Mouse (Mus musculus): Measurements from ENCODE around the gene Flot1. TPM values are rescaled to one million over a fixed set of nuclear protein-coding genes. Genes with fewer than 3 reads are reported as not detected.

The Flot1 gene
- polyA plus RNA-seq, 1 experiment = 29.9 TPM

GRCm38 (mm10) chr17:35782924-35783323 is 40.1 kb upstream of the Flot1 start:
- WGBS = 92% methylated on average over 5 of the region's 5 CpGs
- no peak overlapping the region for H3K27ac ChIP-seq (ENCODE audit: insufficient read depth, low read length)
- no peak for DNase-seq (ENCODE audit: low read depth in 1 of 2, low spot score in 2 of 2)
- H3K36me3 ChIP-seq (ENCODE audit: control insufficient read depth, insufficient read depth, low read length) = no peaks in the 10 kb centered on the region
- TF ChIP-seq POLR2A (IDR thresholded peaks at IDR 0.05; ENCODE audit: low read depth, low read length) (no peak), CTCF (IDR thresholded peaks at IDR 0.05; ENCODE audit: extremely low read depth, insufficient read depth, insufficient read length, insufficient replicate concordance) (no peak)
- no peak overlapping the region for H3K4me3 ChIP-seq (ENCODE audit: extremely low read depth, insufficient read depth, insufficient read length)
- no peaks in the 10 kb centered on the region for H3K27me3 ChIP-seq (ENCODE audit: control insufficient read depth, insufficient read depth, low read length)
- no peaks in the 10 kb centered on the region for H3K4me1 ChIP-seq (ENCODE audit: control insufficient read depth, insufficient read depth, insufficient read length)

GRCm38 (mm10) chr17:35783944-35784343 is 39.1 kb upstream of the Flot1 start:
- H3K4me1 ChIP-seq (ENCODE audit: control insufficient read depth, insufficient read depth, insufficient read length) = no peaks in the 10 kb centered on the region
- H3K27me3 ChIP-seq (ENCODE audit: control insufficient read depth, insufficient read depth, low read length) = no peaks in the 10 kb centered on the region
- no peak overlapping the region for H3K4me3 ChIP-seq (ENCODE audit: extremely low read depth, insufficient read depth, insufficient read length)
- no peak for TF ChIP-seq CTCF (IDR thresholded peaks at IDR 0.05; ENCODE audit: extremely low read depth, insufficient read depth, insufficient read length, insufficient replicate concordance)
- TF ChIP-seq POLR2A (IDR thresholded peaks at IDR 0.05; ENCODE audit: low read depth, low read length) = no peak
- no peak for DNase-seq (ENCODE audit: low read depth in 1 of 2, low spot score in 2 of 2)
- H3K36me3 ChIP-seq (ENCODE audit: control insufficient read depth, insufficient read depth, low read length) = no peaks in the 10 kb centered on the region
- no peak overlapping the region for H3K27ac ChIP-seq (ENCODE audit: insufficient read depth, low read length)
- 82% methylated on average over 6 of the region's 6 CpGs for WGBS

GRCm38 (mm10) chr17:35785140-35785539 is 37.9 kb upstream of the Flot1 start:
- DNase-seq (ENCODE audit: low read depth in 1 of 2, low spot score in 2 of 2) = no peak
- Histone ChIP-seq H3K4me1 (ENCODE audit: control insufficient read depth, insufficient read depth, insufficient read length) (no peaks in the 10 kb centered on the region), H3K4me3 (ENCODE audit: extremely low read depth, insufficient read depth, insufficient read length) (no peak overlapping the region), H3K27ac (ENCODE audit: insufficient read depth, low read length) (no peak overlapping the region), H3K36me3 (ENCODE audit: control insufficient read depth, insufficient read depth, low read length) (no peaks in the 10 kb centered on the region), H3K27me3 (ENCODE audit: control insufficient read depth, insufficient read depth, low read length) (no peaks in the 10 kb centered on the region)
- TF ChIP-seq POLR2A (IDR thresholded peaks at IDR 0.05; ENCODE audit: low read depth, low read length) (no peak), CTCF (IDR thresholded peaks at IDR 0.05; ENCODE audit: extremely low read depth, insufficient read depth, insufficient read length, insufficient replicate concordance) (no peak)
- 80% methylated on average over 4 of the region's 4 CpGs for WGBS

- no peak for DNase-seq (ENCODE audit: low read depth in 1 of 2, low spot score in 2 of 2)
- Histone ChIP-seq H3K4me1 (ENCODE audit: control insufficient read depth, insufficient read depth, insufficient read length) (no peaks in the 10 kb centered on the region), H3K27me3 (ENCODE audit: control insufficient read depth, insufficient read depth, low read length) (no peaks in the 10 kb centered on the region), H3K27ac (ENCODE audit: insufficient read depth, low read length) (no peak overlapping the region), H3K4me3 (ENCODE audit: extremely low read depth, insufficient read depth, insufficient read length) (no peak overlapping the region), H3K36me3 (ENCODE audit: control insufficient read depth, insufficient read depth, low read length) (no peaks in the 10 kb centered on the region)
- TF ChIP-seq POLR2A (IDR thresholded peaks at IDR 0.05; ENCODE audit: low read depth, low read length) = no peak
- no peak for TF ChIP-seq CTCF (IDR thresholded peaks at IDR 0.05; ENCODE audit: extremely low read depth, insufficient read depth, insufficient read length, insufficient replicate concordance)
Observed at GRCm38 (mm10) chr17:35787493-35787892, 35.5 kb upstream of the Flot1 start.

- Histone ChIP-seq H3K27ac (ENCODE audit: insufficient read depth, low read length) (no peak overlapping the region), H3K4me3 (ENCODE audit: extremely low read depth, insufficient read depth, insufficient read length) (no peak overlapping the region), H3K27me3 (ENCODE audit: control insufficient read depth, insufficient read depth, low read length) (no peaks in the 10 kb centered on the region), H3K4me1 (ENCODE audit: control insufficient read depth, insufficient read depth, insufficient read length) (no peaks in the 10 kb centered on the region), H3K36me3 (ENCODE audit: control insufficient read depth, insufficient read depth, low read length) (no peaks in the 10 kb centered on the region)
- TF ChIP-seq POLR2A (IDR thresholded peaks at IDR 0.05; ENCODE audit: low read depth, low read length) = no peak
- TF ChIP-seq CTCF (IDR thresholded peaks at IDR 0.05; ENCODE audit: extremely low read depth, insufficient read depth, insufficient read length, insufficient replicate concordance) = no peak
- no peak for DNase-seq (ENCODE audit: low read depth in 1 of 2, low spot score in 2 of 2)
- WGBS = 39% methylated on average over 3 of the region's 3 CpGs
Observed at GRCm38 (mm10) chr17:35788025-35788424, 35.0 kb upstream of the Flot1 start.

GRCm38 (mm10) chr17:35790933-35791332 is 32.1 kb upstream of the Flot1 start:
- no peak for TF ChIP-seq CTCF (IDR thresholded peaks at IDR 0.05; ENCODE audit: extremely low read depth, insufficient read depth, insufficient read length, insufficient replicate concordance)
- TF ChIP-seq POLR2A (IDR thresholded peaks at IDR 0.05; ENCODE audit: low read depth, low read length) = no peak
- WGBS = 91% methylated on average over 4 of the region's 4 CpGs
- no peaks in the 10 kb centered on the region for H3K36me3 ChIP-seq (ENCODE audit: control insufficient read depth, insufficient read depth, low read length)
- no peak overlapping the region for H3K4me3 ChIP-seq (ENCODE audit: extremely low read depth, insufficient read depth, insufficient read length)
- H3K27me3 ChIP-seq (ENCODE audit: control insufficient read depth, insufficient read depth, low read length) = no peaks in the 10 kb centered on the region
- DNase-seq (ENCODE audit: low read depth in 1 of 2, low spot score in 2 of 2) = no peak
- no peaks in the 10 kb centered on the region for H3K4me1 ChIP-seq (ENCODE audit: control insufficient read depth, insufficient read depth, insufficient read length)
- no peak overlapping the region for H3K27ac ChIP-seq (ENCODE audit: insufficient read depth, low read length)

- no peaks in the 10 kb centered on the region for H3K4me1 ChIP-seq (ENCODE audit: control insufficient read depth, insufficient read depth, insufficient read length)
Observed at GRCm38 (mm10) chr17:35792837-35793236, 30.2 kb upstream of the Flot1 start.

More at GRCm38 (mm10) chr17:35792837-35793236, 30.2 kb upstream of the Flot1 start:
- Histone ChIP-seq H3K27ac (ENCODE audit: insufficient read depth, low read length) (no peak overlapping the region), H3K4me3 (ENCODE audit: extremely low read depth, insufficient read depth, insufficient read length) (no peak overlapping the region), H3K27me3 (ENCODE audit: control insufficient read depth, insufficient read depth, low read length) (no peaks in the 10 kb centered on the region), H3K36me3 (ENCODE audit: control insufficient read depth, insufficient read depth, low read length) (no peaks in the 10 kb centered on the region)
- DNase-seq (ENCODE audit: low read depth in 1 of 2, low spot score in 2 of 2) = no peak
- TF ChIP-seq POLR2A (IDR thresholded peaks at IDR 0.05; ENCODE audit: low read depth, low read length) (no peak), CTCF (IDR thresholded peaks at IDR 0.05; ENCODE audit: extremely low read depth, insufficient read depth, insufficient read length, insufficient replicate concordance) (no peak)
- 85% methylated on average over 2 of the region's 2 CpGs for WGBS

All from spleen, adult 2 months (tissue).